Mouse (Mus musculus) kidney, adult 2 months (tissue): ENCODE results near the gene Cdc34.

Source experiments
- CTCF ChIP-seq: fragments of 200-500 bp; conservative IDR thresholded peaks from 2 replicates; pipeline ENCODE4 v1.5.1; 2011; ENCODE audit warnings: low read depth, mild to moderate bottlenecking, control low read depth, low read length, moderate library complexity, mixed read lengths; ENCODE audit not compliant: insufficient read depth, insufficient read length
- POLR2A ChIP-seq: fragments of 200-500 bp; IDR thresholded peaks from one replicate; pipeline ENCODE4 v1.6.1; 2011; ENCODE audit warnings: low read depth, low read length, control low read depth

DNA sequence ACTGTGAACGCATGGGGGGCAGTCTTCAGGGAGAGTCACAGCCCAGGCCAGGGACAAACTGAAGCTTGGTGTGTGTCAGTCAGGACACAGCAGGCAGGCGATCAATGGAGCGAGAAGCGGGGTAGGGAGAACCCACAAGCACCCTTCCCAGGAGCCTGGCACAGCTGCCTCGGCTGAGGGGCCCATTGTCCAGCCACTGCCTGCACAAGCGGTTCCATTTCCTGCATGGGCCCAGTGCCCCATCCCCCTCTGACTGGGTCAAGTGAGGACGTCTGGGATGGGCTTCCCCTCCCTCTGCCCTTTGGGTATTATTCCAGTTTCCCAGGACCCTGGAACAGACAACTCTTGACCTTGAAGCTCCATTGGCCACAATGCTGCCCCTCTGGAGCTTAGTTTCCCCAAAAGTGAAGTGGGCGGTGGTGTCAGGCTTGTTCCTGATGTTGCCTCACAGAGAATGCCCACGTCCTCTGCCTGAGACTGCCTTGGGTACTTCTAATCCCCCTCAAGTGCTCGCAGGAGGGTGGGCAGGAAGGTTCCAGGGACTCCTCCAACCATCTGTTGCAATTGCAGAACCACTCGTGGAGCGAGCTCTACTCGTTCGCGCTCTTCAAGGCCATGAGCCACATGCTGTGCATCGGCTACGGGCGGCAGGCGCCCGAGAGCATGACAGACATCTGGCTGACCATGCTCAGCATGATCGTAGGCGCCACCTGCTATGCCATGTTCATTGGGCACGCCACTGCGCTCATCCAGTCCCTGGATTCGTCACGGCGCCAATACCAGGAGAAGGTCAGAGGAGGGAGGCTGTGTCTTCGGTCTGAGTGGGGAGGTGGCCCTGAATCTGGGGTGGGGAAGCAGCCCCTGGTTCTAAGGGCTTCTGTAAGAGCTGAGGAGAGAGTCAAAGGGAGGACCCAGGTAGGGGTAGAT lies 46.6 kb downstream of the Cdc34 start:
- TF ChIP-seq CTCF (no peak), POLR2A (no peak)
